Mouse (Mus musculus): ENCODE measurements around the gene Fndc4. TPM values are rescaled to one million over a fixed set of nuclear protein-coding genes. Genes with fewer than 3 reads are reported as not detected.

Gene Fndc4
- 6.8 and 8.5 TPM in 2 replicates for polyA plus RNA-seq (2012; rRNA removed)

GRCm38 (mm10) chr5:31295606-31296141 is at the start of gene Fndc4:
Gene Fndc4, minus strand, starts transcription at chr5:31296080.

DNA sequence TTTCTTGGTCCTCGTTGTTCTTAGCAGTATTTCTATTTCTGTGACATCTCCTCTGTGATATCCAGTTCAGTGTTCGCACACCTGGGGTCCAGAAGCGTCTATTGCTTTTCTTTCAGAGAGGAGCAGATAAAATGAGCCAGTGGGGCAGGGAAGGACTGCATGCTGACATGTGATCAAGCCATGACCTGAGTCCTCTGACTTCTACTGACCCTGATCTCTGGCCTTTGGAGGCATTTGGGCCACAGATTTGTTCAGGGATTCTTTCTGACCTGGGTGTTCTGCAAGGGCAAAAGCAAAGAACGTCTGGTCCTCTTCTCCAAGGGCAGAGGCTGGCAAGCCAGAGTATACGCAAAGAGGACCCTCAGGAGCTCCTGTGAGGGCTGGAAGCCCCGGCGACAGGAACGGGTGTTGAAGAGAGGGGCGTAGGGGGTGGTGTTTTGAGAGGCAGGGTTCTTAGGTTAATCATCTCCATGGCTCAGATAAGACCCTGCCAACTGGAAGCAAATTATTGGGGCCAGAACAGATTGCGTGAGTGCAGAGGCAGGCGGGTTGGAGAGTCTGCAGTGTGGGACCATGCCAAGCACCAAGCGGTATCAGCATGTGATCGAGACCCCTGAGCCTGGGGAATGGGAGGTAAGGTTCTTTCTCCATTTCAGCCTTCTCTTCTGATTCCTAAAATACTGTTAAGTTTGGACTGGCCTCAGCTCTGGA is 1.3 kb upstream of the Fndc4 start, which contains the start of gene Gckr:
Gene Gckr, plus strand, starts transcription at position 397 of the 711 bp plus-strand sequence.

DNA sequence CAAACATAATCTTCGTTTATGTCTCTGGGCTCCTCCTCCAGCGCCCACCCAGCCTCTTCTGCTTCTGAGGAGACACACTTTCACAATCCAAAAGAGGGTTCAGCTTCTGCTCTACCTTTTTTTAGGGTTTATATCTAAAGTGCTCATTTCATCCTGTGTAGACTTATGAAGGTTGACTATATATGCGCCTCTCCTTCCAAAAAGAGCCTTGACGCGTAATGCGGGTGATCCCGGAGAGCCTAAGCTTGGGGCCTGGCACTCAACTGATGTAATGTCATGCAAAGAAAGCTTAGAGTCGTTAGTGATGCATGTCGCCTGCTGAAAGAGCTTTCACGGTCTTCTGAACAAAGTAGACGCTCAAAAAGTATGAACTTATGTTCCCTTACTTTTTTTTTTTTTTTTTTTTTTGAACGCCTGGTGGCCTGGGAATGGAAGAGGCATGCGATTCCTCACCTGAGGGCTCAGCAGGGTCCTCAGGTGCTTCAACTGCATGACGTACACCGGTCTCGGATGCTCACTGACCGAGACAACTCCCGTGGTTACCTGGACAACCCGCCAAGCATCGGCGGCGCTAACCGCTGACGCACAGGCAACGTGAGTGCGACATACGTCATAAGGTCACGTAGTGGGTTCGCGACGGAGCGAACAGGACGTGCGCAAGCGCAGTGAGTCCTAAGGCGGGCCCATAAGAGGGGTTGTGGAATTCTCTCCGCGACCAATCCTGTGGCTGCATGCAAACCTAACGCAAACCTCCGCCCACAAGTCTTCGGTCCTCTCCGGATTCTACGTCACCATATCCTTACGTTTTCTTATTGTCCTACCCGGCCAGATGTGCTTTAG is 5.1 kb downstream of the Fndc4 start, which contains the start of gene Ift172:
Gene Ift172, minus strand, starts transcription at position 596 of the 840 bp plus-strand sequence.

DNA sequence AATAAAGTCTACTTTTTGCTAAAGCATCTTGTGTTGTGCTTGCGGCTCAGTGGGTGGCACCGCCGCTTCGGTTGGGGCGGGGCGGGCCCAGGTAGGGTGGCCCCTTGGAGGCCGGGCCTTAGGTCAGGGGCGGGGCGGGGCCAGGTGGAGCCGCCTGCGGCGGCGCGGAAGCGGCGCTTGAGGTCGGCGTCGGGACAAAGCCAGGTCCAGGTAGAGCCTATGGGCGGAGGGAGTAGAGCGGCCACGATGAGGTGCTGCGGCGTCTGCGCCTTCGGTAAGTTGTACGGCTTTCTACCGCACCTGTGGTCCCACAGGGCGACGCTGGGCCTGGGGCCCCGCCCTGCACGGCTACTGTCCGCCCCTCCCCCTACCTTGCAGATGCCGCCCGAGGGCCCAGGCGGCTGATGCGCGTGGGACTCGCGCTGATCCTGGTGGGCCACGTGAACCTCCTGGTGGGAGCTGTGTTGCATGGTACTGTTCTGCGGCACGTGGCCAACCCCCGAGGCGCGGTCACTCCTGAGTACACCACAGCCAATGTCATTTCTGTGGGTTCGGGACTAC is 44.3 kb downstream of the Fndc4 start, which contains the start of gene Krtcap3:
Gene Krtcap3, plus strand, starts transcription at position 151 of the 561 bp plus-strand sequence.

Other genes starting within 250 kb of the Fndc4 start
- 83.4 and 88.1 TPM in 2 replicates for gene Atraid, start 247.8 kb downstream of the Fndc4 start, polyA plus RNA-seq (2012; rRNA removed)
- 52.7 and 90.2 TPM in 2 replicates for gene Slc5a6, start 247.2 kb downstream of the Fndc4 start, polyA plus RNA-seq (2012; rRNA removed)
- 33.5 and 40.2 TPM in 2 replicates for gene Cad, start 241.3 kb downstream of the Fndc4 start, polyA plus RNA-seq (2012; rRNA removed)
- not detected in 2 replicates for gene Dnajc5g, start 189.8 kb downstream of the Fndc4 start, polyA plus RNA-seq (2012; rRNA removed)
- 0.05 and 0.23 TPM in 2 replicates for gene Slc30a3, start 187.8 kb downstream of the Fndc4 start, polyA plus RNA-seq (2012; rRNA removed)
- gene Trim54, start 179.4 kb downstream of the Fndc4 start, polyA plus RNA-seq (2012; rRNA removed), result not detected in 2 replicates
- not detected in 2 replicates for gene Ucn, start 157.3 kb downstream of the Fndc4 start, polyA plus RNA-seq (2012; rRNA removed)
- 46.0 and 55.3 TPM in 2 replicates for gene Mpv17, start 141.8 kb downstream of the Fndc4 start, polyA plus RNA-seq (2012; rRNA removed)
- gene Gm29609, start 116.2 kb downstream of the Fndc4 start, polyA plus RNA-seq (2012; rRNA removed), result 2.2 and 3.9 TPM in 2 replicates
- gene Gtf3c2, start 115.9 kb downstream of the Fndc4 start, polyA plus RNA-seq (2012; rRNA removed), result 32.1 and 36.4 TPM in 2 replicates
- gene Snx17, start 102.9 kb downstream of the Fndc4 start, polyA plus RNA-seq (2012; rRNA removed), result 75.8 and 85.0 TPM in 2 replicates
- gene Eif2b4, start 102.7 kb downstream of the Fndc4 start, polyA plus RNA-seq (2012; rRNA removed), result 36.2 and 39.3 TPM in 2 replicates
- gene Zfp513, start 93.8 kb downstream of the Fndc4 start, polyA plus RNA-seq (2012; rRNA removed), result 72.4 and 72.5 TPM in 2 replicates
- 74.5 and 100 TPM in 2 replicates for gene Ppm1g, start 75.4 kb downstream of the Fndc4 start, polyA plus RNA-seq (2012; rRNA removed)
- gene Nrbp1, start 55.2 kb downstream of the Fndc4 start, polyA plus RNA-seq (2012; rRNA removed), result 125 and 189 TPM in 2 replicates
- 0.35 TPM in 2 replicates for gene Gm9970, start 54.8 kb downstream of the Fndc4 start, polyA plus RNA-seq (2012; rRNA removed)
- 336 and 464 TPM in 2 replicates for gene Krtcap3, start 44.4 kb downstream of the Fndc4 start, polyA plus RNA-seq (2012; rRNA removed)
- gene Ift172, start 5.0 kb downstream of the Fndc4 start, polyA plus RNA-seq (2012; rRNA removed), result 24.2 and 26.7 TPM in 2 replicates
- not detected in 2 replicates for gene Gckr, start 1.4 kb upstream of the Fndc4 start, polyA plus RNA-seq (2012; rRNA removed)
- gene Zfp512, start 156.4 kb upstream of the Fndc4 start, polyA plus RNA-seq (2012; rRNA removed), result 5.9 and 6.5 TPM in 2 replicates
- gene 4930548H24Rik, start 189.7 kb upstream of the Fndc4 start, polyA plus RNA-seq (2012; rRNA removed), result not detected in 2 replicates
- 11.7 and 12.8 TPM in 2 replicates for gene Gpn1, start 198.7 kb upstream of the Fndc4 start, polyA plus RNA-seq (2012; rRNA removed)
- 10.6 and 11.7 TPM in 2 replicates for gene Slc4a1ap, start 230.9 kb upstream of the Fndc4 start, polyA plus RNA-seq (2012; rRNA removed)
- gene Supt7l, start 231.7 kb upstream of the Fndc4 start, polyA plus RNA-seq (2012; rRNA removed), result 9.1 and 11.3 TPM in 2 replicates

Measured in colon, adult 2 months (tissue).